Mouse (Mus musculus): ENCODE measurements at regions not wholly inside any gene's neighbourhood (a gene's known extent, or its start where the extent isn't known, plus 50 kb on each side); places are given as distances from the start of the nearest gene placed in this dataset.

GRCm38 (mm10) chr10:97778531-97778930 lies 52.0 kb upstream of the C030005K15Rik start:
- DNase-seq (ENCODE audit: low spot score): no peak

- DNase-seq (ENCODE audit: low spot score): no peak
These were observed 52.8 kb upstream of the C030005K15Rik start for GRCm38 (mm10) chr10:97779335-97779734.

- no peak for DNase-seq (ENCODE audit: low spot score)
These were observed 67.2 kb upstream of the C030005K15Rik start for GRCm38 (mm10) chr10:97793804-97794203.

- peak; percentile 19 for DNase-seq (ENCODE audit: low spot score)
These were observed 75.1 kb upstream of the C030005K15Rik start for GRCm38 (mm10) chr10:97801448-97802265.

- no peak for DNase-seq (ENCODE audit: low spot score)
These were observed 81.4 kb upstream of the C030005K15Rik start for GRCm38 (mm10) chr10:97807947-97808346.

GRCm38 (mm10) chr10:97842574-97842973 lies 116.0 kb upstream of the C030005K15Rik start:
- no peak for DNase-seq (ENCODE audit: low spot score)

GRCm38 (mm10) chr10:97851487-97851886 lies 124.9 kb upstream of the C030005K15Rik start:
- peak; percentile 50 for DNase-seq (ENCODE audit: low spot score)

- DNase-seq (ENCODE audit: low spot score): no peak
These were observed 150.5 kb upstream of the C030005K15Rik start for GRCm38 (mm10) chr10:97877088-97877487.

GRCm38 (mm10) chr10:97886049-97886448 lies 159.5 kb upstream of the C030005K15Rik start:
- peak; percentile 8 for DNase-seq (ENCODE audit: low spot score)

GRCm38 (mm10) chr10:97905793-97906192 lies 179.2 kb upstream of the C030005K15Rik start:
- DNase-seq (ENCODE audit: low spot score): no peak

GRCm38 (mm10) chr10:97925568-97925967 lies 199.0 kb upstream of the C030005K15Rik start:
- DNase-seq (ENCODE audit: low spot score): no peak

GRCm38 (mm10) chr10:97940345-97940744 lies 213.8 kb upstream of the C030005K15Rik start:
- peak; percentile 47 for DNase-seq (ENCODE audit: low spot score)

- DNase-seq (ENCODE audit: low spot score): no peak
These were observed 239.3 kb upstream of the C030005K15Rik start for GRCm38 (mm10) chr10:97965881-97966280.

- peak; percentile 13 for DNase-seq (ENCODE audit: low spot score)
These were observed 240.4 kb upstream of the C030005K15Rik start for GRCm38 (mm10) chr10:97966931-97967330.

GRCm38 (mm10) chr10:98007037-98007436 lies 280.5 kb upstream of the C030005K15Rik start:
- peak; percentile 30 for DNase-seq (ENCODE audit: low spot score)

- no peak for DNase-seq (ENCODE audit: low spot score)
These were observed 281.8 kb upstream of the C030005K15Rik start for GRCm38 (mm10) chr10:98008355-98008754.

GRCm38 (mm10) chr10:98012916-98013315 lies 286.4 kb upstream of the C030005K15Rik start:
- DNase-seq (ENCODE audit: low spot score): no peak

GRCm38 (mm10) chr10:98014985-98015902 lies 288.7 kb upstream of the C030005K15Rik start:
- no peak for DNase-seq (ENCODE audit: low spot score)

- no peak for DNase-seq (ENCODE audit: low spot score)
These were observed 290.2 kb upstream of the C030005K15Rik start for GRCm38 (mm10) chr10:98016596-98017304.

- no peak for DNase-seq (ENCODE audit: low spot score)
These were observed 302.6 kb upstream of the C030005K15Rik start for GRCm38 (mm10) chr10:98029124-98029523.

GRCm38 (mm10) chr10:98029621-98030020 lies 303.1 kb upstream of the C030005K15Rik start:
- DNase-seq (ENCODE audit: low spot score): no peak

- DNase-seq (ENCODE audit: low spot score): no peak
These were observed 306.1 kb upstream of the C030005K15Rik start for GRCm38 (mm10) chr10:98032661-98033060.

Measured in left cerebral cortex, adult 11 months (tissue).